Mouse (Mus musculus) lung, embryonic 14.5 days (tissue): Measurements from ENCODE around the gene C2cd2. TPM values are rescaled to one million over a fixed set of nuclear protein-coding genes. Genes with fewer than 3 reads are reported as not detected.

Source experiments
- ATAC-seq: fragments of 200-750 bp; cut with Nextera tagmentation; 2 replicates; pipeline ENCODE4 v1.8.0; 2017; ENCODE audit warnings: mild to moderate bottlenecking, moderate TSS enrichment, moderate library complexity; ENCODE audit not compliant: insufficient read depth
- DNase-seq: peaks from one replicate; pipeline ENCODE4 v3.0.0-alpha.2; 2015
- H3K27ac ChIP-seq: fragments of 300-500 bp; sonication (generic); 2 replicates; pipeline ENCODE4 v1.5.1; 2014; ENCODE audit warnings: low read depth, mild to moderate bottlenecking, moderate library complexity
- H3K27me3 ChIP-seq: fragments of 300-500 bp; sonication (generic); 2 replicates; pipeline ENCODE4 v1.6.1; 2014; ENCODE audit warnings: low read length, control low read depth; ENCODE audit not compliant: insufficient read depth
- H3K36me3 ChIP-seq: fragments of 300-500 bp; sonication (generic); 2 replicates; pipeline ENCODE4 v1.6.1; 2014; ENCODE audit warnings: control low read depth; ENCODE audit not compliant: insufficient read depth
- H3K4me1 ChIP-seq: fragments of 300-500 bp; sonication (generic); 2 replicates; pipeline ENCODE4 v1.6.1; 2014; ENCODE audit warnings: antibody characterized with exemption, control low read depth; ENCODE audit not compliant: insufficient read depth
- H3K4me2 ChIP-seq: fragments of 300-500 bp; sonication (generic); 2 replicates; pipeline ENCODE4 v1.6.1; 2014; ENCODE audit warnings: mild to moderate bottlenecking
- H3K4me3 ChIP-seq: fragments of 300-500 bp; sonication (generic); 2 replicates; pipeline ENCODE4 v1.5.1; 2014; ENCODE audit warnings: low read depth, low read length
- H3K9ac ChIP-seq: fragments of 300-500 bp; sonication (generic); 2 replicates; pipeline ENCODE4 v1.6.1; 2014
- H3K9me3 ChIP-seq: fragments of 300-500 bp; sonication (generic); 2 replicates; pipeline ENCODE4 v1.6.1; 2016; ENCODE audit warnings: low read depth, low read length, control low read depth
- CTCF ChIP-seq: IDR thresholded peaks from 2 replicates; pipeline ENCODE4 v1.5.1; 2016; ENCODE audit warnings: antibody characterized with exemption, low read depth
- WGBS: fragments of 180-500 bp; shearing (Covaris S2); extraction: QIAGEN DNeasy Blood & Tissue Kit; methylation state at CpG from one replicate; pipeline ENCODE4 v1.1.7; 2014; 5-methylcytosine and 5-hydroxymethylcytosine counted together
- polyA plus RNA-seq: library from polyadenylated mRNA; unstranded; fragments of >200 nt; fragmentation: Nextera tagmentation; extraction: Ambion mirVana; gene quantifications from 2 replicates; pipeline ENCODE4 v1.2.1, GENCODE M21; 2014

The C2cd2 gene
- polyA plus RNA-seq, 1 experiment from 2014 or later: 22.7 TPM

- no peak overlapping the region for H3K4me2 ChIP-seq
- H3K9me3 ChIP-seq: no peaks in the 10 kb centered on the region
- no peaks in the 10 kb centered on the region for H3K27me3 ChIP-seq
- no peak for TF ChIP-seq CTCF
- no peak for DNase-seq
- WGBS: 94% methylated on average over 1 of the region's 1 CpGs
- no peak overlapping the region for H3K27ac ChIP-seq
- ATAC-seq: no peak
- H3K4me3 ChIP-seq: no peak overlapping the region
- H3K36me3 ChIP-seq: no peaks in the 10 kb centered on the region
- H3K9ac ChIP-seq: no peak overlapping the region
- H3K4me1 ChIP-seq: no peaks in the 10 kb centered on the region
Observed at GRCm38 (mm10) chr16:97909356-97909755, 53.0 kb downstream of the C2cd2 start.

DNA sequence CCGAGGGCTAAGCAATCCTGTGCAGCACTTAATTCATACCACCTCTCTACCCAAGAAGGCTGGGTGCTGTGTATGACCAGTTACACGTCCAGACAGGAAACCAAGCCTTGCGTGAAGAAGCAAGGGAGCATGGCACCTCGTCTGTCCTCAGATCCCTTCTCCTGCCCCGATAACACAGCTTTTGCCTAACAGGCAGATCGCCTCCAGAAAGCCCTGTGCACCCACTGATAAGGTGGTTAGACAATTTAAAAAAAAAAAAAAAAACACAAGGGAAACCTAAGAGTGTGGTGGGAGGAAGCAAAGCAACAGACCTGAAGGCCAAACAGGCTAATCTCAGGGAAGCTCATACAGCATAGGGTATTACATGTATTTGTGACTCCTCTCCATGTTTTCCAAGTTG is 54.9 kb downstream of the C2cd2 start:
- TF ChIP-seq CTCF: no peak
- Histone ChIP-seq H3K27ac (no peak overlapping the region), H3K36me3 (no peaks in the 10 kb centered on the region), H3K4me3 (no peak overlapping the region), H3K9ac (no peak overlapping the region), H3K9me3 (no peaks in the 10 kb centered on the region), H3K4me2 (no peak overlapping the region), H3K4me1 (no peaks in the 10 kb centered on the region), H3K27me3 (no peaks in the 10 kb centered on the region)
- DNase-seq (no peak), ATAC-seq (no peak)
- WGBS: 72% methylated on average over 6 of the region's 6 CpGs

- Histone ChIP-seq H3K4me1 (no peaks in the 10 kb centered on the region), H3K36me3 (no peaks in the 10 kb centered on the region), H3K27ac (no peak overlapping the region), H3K27me3 (no peaks in the 10 kb centered on the region), H3K4me2 (no peak overlapping the region), H3K9me3 (no peaks in the 10 kb centered on the region), H3K9ac (no peak overlapping the region), H3K4me3 (no peak overlapping the region)
- ATAC-seq: no peak
- no peak for TF ChIP-seq CTCF
- DNase-seq: no peak
Observed at GRCm38 (mm10) chr16:97906337-97906736, 56.1 kb downstream of the C2cd2 start.

DNA sequence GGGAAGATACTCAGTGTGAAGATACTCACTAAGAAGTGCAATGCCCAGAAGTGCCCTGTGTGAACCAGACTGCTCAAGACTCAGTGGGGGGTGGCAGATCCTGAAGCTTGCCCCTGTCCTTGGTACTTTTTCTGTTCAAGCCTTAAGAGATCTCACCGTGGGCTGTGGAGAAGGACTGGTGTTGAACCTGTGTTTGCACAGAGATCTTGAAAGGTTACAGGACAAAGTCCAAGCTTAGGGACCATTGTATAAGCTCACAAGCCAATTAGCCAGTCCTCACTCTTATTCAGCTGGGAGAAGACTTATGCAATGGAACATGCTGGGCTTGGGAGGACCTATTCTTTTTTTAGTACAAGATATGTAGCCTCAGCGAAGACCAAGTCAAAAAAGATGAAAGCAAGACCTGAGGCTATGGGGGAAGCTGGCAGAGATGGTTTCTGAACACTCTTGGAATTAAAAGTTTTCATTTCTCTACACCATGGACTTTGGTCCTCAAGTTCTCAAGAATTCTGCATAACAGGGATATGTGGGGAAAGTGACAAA is 56.9 kb downstream of the C2cd2 start:
- no peak for TF ChIP-seq CTCF
- no peak overlapping the region for H3K4me3 ChIP-seq
- ATAC-seq: no peak
- H3K4me1 ChIP-seq: no peaks in the 10 kb centered on the region
- no peaks in the 10 kb centered on the region for H3K27me3 ChIP-seq
- H3K9me3 ChIP-seq: no peaks in the 10 kb centered on the region
- no peaks in the 10 kb centered on the region for H3K36me3 ChIP-seq
- no peak for DNase-seq
- H3K27ac ChIP-seq: no peak overlapping the region
- no peak overlapping the region for H3K4me2 ChIP-seq
- H3K9ac ChIP-seq: no peak overlapping the region
- WGBS: 61% methylated on average over 2 of the region's 2 CpGs

GRCm38 (mm10) chr16:97904035-97904434 is 58.4 kb downstream of the C2cd2 start:
- Histone ChIP-seq H3K4me1 (no peaks in the 10 kb centered on the region), H3K27ac (no peak overlapping the region), H3K27me3 (no peaks in the 10 kb centered on the region), H3K9me3 (no peaks in the 10 kb centered on the region), H3K36me3 (no peaks in the 10 kb centered on the region), H3K9ac (no peak overlapping the region), H3K4me3 (no peak overlapping the region), H3K4me2 (no peak overlapping the region)
- DNase-seq: no peak
- TF ChIP-seq CTCF: no peak
- no peak for ATAC-seq
- WGBS: 56% methylated on average over 3 of the region's 3 CpGs

DNA sequence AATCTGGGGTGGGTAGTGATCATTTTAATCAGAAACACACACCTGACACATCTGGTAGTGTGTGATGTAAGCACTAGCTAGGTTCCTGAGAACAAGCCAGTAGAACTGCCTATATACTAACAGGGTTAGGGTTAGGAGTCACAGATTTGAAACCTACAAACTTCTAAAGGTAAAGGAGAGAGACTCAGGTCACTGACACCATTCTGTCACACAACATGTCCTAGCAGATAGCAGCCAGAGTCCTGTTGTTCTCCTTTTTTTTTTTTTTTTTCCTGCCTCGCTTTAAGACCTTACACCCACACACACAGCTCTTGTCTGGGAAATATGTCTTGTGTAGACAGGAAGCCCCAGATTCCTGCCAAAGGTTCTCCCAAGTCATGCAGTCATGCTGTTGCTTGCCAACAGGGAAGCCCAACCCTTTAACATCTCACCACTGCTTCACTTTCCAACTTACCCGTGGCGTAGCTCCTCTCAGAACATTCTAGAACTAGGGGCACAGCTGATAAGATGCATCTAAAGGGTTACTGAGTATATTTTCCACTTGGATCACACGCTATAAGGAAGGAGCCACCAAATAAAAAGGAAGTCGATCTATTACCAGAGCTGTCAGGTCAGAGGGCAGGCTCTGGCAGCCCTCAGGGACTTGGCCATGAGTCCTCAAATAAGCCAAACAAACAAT is 64.9 kb downstream of the C2cd2 start:
- no peak overlapping the region for H3K4me2 ChIP-seq
- H3K4me3 ChIP-seq: no peak overlapping the region
- no peaks in the 10 kb centered on the region for H3K27me3 ChIP-seq
- no peaks in the 10 kb centered on the region for H3K4me1 ChIP-seq
- no peak for TF ChIP-seq CTCF
- no peaks in the 10 kb centered on the region for H3K36me3 ChIP-seq
- no peaks in the 10 kb centered on the region for H3K9me3 ChIP-seq
- WGBS: 46% methylated on average over 5 of the region's 5 CpGs
- H3K9ac ChIP-seq: no peak overlapping the region
- peak; percentile 63; the same call in 1 of the 2 replicates for ATAC-seq
- H3K27ac ChIP-seq: peak overlapping the region; percentile 2; the same call in 1 of the 2 replicates
- peak; percentile 62 for DNase-seq

DNA sequence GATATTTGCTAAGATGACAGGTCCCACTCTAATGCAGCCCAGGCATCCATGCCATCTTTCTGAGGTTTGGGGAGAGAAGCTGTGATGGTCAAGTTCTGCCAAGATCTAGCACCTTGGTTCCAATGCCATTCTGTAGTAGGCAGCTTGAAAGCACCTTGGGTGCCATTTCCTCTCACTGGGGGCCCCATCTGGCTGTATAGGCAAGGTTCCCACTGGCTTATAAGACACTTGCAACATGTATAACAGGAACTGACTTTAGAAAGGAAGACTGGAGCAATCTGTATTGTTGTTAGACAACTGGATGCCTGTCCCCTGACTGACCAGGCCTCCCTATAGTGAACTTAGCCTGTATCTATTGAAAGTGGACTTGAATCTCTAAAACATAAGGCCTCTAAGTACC is 74.6 kb downstream of the C2cd2 start:
- H3K27ac ChIP-seq: no peak overlapping the region
- no peak for TF ChIP-seq CTCF
- no peaks in the 10 kb centered on the region for H3K9me3 ChIP-seq
- H3K27me3 ChIP-seq: no peaks in the 10 kb centered on the region
- no peak for DNase-seq
- no peak overlapping the region for H3K9ac ChIP-seq
- H3K4me3 ChIP-seq: no peak overlapping the region
- no peak for ATAC-seq
- H3K4me2 ChIP-seq: no peak overlapping the region
- 0 out of 2 replicates have a peak, but pooled peaks cover 16% of the 10 kb centered on the region for H3K36me3 ChIP-seq
- H3K4me1 ChIP-seq: no peaks in the 10 kb centered on the region
